Mouse (Mus musculus) fibroblast of lung, adult 2 months (primary cell): ENCODE data around the gene Akap2.

ENCODE experiments used
- DNase-seq: peaks from one replicate; pipeline ENCODE4 v3.0.0-alpha.2; 2011; ENCODE audit warnings: low read depth

Gene Akap2

GRCm38 (mm10) chr4:57703574-57704470, 13.6 kb upstream of the Akap2 start:
- DNase-seq = no peak

GRCm38 (mm10) chr4:57704575-57704974, 12.9 kb upstream of the Akap2 start:
- DNase-seq = no peak

DNA sequence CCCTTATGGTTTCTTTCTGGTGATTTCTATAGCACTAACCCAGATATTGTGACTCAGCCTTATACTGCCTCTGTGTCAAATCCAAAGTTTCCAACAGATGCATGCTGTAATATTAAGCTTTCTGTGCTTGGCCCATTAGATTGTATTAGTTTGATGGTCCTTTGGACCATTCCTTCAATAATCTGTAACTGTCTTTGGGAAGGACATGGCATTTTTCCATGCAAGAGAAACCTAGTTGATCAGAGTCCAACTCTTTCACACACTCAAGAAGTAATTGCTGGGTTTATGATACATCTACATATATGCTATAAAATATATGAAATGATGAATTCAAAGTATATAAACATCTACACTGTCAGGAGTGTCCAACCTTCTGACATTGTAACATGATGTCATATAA, 1.6 kb upstream of the Akap2 start:
- DNase-seq = no peak

DNA sequence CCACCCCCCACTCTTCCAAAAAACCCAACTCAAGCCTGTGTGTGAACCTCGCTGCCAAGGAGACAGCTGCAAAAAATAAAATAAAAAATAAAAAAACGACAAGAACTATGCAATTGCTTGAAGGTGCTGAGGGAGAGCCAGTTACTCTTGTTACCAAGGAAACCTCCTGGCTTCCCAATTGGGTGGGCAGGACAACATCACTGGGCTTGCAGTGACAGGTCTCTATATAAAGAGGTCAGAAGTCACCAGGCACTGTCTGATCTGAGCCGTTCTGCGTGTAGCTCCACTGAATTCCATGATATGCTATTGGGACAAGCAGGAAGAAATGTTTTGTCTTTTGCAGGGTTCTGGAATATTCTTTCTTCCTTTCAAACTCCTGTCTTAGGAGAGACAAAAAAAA, 722 bp upstream of the Akap2 start:
- no peak for DNase-seq

DNA sequence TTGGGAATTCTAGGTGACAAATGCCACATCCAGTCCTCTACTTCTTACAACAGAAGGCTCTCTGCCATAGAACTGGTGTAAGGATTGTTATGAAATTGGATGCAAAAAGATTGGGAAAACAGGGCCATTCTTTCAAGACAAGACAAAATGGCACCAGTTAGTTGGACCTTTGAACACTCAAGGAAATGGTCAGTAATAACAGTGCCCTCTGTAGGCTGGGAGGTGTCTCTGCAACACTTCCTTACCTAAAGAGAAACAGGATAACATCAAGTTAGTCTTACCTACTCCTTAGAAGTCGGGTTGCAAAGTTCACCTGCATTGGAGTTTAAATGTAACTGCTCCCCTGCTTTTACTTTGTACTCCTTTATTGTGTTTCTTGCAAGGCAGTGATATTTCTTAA, 1.9 kb downstream of the Akap2 start:
- no peak for DNase-seq

DNA sequence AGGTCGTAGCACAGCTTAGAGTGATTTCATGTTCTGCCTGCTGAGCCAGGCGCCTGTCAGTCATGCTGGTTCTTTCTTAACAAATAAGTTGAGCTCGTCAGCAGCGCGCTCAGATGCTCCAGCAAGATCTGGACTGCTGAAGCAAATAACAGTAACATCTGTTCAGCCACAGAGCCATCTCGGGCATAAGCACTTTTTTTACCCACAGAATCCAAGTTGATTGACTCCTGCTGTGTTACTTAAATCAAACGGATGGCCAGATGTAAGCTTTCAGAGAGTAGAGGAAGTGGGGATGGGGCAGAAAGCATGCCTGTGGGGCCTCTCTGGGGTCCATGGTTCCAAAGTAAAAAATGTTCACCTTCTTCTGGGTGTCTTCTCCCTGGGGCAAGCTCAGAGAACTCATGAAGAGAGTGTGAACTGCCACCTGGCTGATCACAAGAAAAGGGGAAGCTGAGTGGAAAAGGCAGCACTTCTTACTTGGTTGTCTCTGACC, 3.5 kb downstream of the Akap2 start:
- no peak for DNase-seq

DNA sequence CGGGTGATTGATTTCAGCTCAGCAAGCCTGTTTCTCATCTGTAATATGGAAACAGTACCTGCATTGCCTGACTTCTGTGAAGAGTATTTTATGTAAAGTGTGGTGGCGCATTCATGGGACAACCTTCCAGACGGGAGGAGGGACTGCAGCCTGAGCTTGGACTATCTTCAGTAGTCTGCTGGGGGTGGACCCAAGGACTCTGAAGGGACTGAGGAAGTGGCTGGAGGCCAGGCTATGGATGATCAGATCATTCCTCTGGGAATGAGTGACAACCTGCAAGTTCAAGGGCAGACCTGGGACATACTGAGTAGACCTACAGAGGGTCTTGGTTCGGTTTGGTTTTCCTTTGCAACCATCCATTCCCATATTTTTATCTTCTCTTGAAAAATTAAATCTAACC, 4.8 kb downstream of the Akap2 start:
- no peak for DNase-seq

DNA sequence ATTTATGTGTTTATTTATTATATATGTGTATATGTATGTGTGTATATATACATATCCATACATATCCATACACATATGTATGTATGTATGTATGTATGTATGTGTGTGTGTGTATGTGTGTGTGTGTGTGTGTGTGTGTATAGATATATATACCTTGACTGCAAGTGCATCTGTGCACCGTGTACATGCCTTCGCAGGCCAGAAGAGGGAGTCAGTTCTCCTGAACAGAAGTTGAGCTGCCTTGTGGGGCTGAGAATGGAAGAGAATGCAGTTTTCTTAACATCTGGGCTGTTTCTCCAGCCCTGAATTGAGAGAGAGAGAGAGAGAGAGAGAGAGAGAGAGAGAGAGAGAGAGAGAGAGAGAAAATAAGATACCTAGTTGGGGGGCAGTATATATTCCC, 6.2 kb downstream of the Akap2 start:
- DNase-seq = no peak

- DNase-seq = no peak
Observed at GRCm38 (mm10) chr4:57725569-57725968, 8.1 kb downstream of the Akap2 start.

DNA sequence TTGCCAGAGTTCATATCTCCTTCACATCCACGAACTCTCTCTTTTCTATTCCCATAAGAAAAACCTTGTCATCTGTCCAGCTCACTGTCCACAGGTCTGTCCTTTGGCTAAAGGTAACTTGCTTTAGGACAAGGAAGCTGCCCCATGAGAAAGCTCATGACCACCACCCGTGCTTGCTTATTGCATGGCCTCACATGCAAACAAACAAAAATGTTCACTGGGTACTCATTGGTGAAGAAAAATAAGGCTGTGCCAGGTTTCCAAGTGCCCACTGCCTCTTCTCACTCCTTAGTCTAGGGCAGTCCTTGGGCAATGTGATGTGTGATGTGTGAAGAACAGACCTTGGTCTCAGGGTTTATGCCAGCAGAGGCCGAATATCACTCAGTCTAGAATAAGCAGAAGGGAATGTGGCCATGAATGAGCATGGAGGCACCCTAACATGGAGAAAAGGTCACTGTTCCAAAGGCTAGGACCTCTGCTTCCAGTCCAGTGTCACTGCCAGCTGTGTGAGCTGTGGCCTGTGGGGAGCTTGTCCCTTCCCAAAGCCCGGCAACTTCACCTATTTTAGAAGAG, 11.2 kb downstream of the Akap2 start:
- no peak for DNase-seq

- no peak for DNase-seq
Observed at GRCm38 (mm10) chr4:57730047-57730446, 12.6 kb downstream of the Akap2 start.

DNA sequence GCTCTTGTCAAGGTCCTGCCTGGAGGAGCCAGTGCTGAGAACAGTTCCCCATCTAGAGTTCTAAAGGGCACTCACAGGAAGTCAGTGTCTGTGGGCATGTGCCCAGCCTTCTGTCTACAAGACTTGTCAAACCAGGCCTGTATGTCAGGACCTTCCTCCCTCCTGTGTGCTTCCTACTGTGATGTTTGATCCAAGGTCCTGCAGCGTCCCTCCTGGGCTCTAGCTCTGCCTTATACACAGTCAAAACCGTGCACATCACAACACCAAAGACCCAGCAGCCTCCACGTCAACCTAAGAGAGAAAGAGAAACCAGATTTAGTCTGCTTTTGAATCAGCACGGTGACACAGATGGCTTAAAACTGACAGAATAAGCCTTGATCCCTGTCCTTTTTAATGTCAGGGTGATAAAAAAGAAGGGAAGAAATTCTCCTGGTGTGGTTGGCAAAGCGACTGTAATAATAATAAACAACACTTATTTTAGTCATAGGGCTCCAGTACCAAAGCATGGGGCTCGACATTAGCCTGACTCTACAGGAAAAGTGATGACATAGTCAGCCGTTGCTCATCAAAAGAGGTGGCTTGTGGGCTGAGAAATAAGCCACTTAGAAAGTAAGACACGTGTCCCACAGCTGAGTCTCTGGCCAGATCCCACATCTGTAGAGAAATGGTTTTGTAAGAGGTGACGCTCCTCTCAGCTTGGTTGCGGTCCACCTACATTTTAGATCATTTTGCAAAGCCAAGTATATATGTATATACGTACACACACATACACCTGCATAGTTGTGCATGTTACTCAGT, 13.5 kb downstream of the Akap2 start:
- DNase-seq = peak; percentile 32

- DNase-seq = no peak
Observed at GRCm38 (mm10) chr4:57732351-57732750, 14.9 kb downstream of the Akap2 start.

DNA sequence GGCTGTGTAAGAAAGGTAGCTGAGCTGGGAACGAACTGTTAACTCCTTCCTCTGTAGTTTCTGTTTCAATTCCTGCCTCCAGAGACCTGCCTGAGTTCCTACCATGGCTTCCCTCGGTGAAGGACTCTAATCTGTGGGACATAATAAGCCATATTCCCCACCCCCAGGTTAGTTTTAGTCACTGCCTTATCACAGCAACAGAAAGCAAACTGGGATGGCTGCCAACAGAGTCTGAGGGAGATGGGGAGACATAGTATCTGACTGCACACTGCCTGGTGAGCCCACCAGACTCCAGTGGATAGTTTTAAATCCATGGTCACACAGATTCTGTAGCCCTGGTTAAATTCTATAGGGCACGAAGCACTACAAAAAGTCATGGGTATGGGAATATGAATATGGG, 16.0 kb downstream of the Akap2 start:
- no peak for DNase-seq

- DNase-seq = peak; percentile 97
Observed at GRCm38 (mm10) chr4:57735426-57735825, 18.0 kb downstream of the Akap2 start.

DNA sequence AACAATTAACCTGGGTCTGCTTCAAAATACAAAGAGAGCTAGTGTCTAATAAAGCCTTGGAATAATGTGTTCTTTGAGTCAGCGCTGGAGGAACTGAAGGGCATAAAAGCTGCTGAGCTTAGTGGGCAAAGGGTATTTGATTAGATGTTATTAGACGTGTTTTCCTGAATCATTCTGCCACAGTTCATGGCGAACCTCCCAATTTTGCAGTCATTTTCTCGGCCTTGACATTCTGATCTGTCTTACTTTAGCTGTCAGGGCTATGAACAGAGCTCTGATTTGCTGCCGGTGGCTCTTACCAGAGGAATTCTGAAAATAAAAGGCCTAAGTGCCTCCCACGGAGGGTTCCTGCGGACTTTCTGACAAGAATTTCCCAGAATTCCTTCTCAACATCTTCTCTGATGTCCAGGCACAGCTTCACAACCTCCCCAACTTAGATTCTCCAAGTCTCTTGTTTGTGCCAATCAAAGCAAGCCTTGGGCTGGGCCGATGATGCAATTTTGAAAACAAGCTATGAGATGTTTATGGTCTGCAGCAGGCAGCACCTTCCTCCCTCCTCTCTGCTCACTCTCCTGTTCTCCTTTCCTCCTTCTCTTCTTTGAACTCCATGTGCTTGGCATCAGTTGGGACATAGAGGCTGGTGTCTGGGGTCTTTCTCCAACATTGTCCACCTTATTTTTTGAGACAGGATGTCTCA, 21.5 kb downstream of the Akap2 start:
- peak; percentile 91 for DNase-seq

DNA sequence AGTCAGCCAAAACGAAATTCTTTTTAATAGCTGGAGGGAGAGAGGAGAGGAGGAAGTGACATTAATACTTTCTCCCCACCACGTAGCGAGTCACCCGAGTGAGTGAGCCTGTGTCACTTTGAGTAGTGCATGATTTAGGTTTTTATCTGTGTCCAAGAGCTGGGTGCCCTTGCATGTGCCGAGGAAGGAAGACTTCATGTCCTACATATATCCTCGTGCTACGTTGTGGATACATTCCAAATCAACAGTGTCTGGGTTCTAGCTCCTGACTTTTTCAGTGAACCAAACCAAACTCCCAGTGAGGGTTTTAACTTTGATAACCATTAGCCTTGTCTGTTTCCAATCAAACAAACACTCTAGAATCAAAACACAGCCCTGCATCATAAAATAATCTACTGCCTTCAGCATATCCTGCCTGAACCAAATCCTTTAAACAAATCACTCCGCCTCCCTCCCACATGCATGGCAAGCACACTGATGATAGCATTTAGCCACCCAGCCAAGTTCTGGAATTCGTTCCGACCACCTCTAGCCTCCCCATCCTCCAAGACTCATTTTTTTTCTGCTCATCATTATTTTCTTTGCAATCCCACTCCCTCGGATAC, 26.0 kb downstream of the Akap2 start:
- DNase-seq = no peak

- DNase-seq = no peak
Observed at GRCm38 (mm10) chr4:57750651-57751050, 33.2 kb downstream of the Akap2 start.

DNA sequence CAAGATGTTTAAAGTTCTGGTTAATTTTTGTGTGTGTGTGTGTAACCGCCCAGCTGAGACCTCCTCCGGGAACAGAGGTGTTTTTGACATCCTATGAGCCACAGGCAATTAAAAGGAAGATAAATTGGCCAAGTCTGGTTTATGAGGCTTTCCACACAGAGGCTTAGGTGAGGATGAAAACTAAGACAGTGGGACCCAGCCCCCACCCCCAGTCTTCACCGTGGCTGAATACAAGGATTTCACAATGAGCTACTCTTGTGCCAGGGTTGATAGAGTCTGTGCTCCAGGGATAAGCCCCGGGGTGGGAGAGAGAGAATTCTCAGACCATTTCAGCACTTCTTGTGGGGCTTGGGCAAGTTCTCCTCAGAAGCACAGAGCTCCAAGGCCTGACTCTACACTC, 33.6 kb downstream of the Akap2 start:
- DNase-seq = no peak

DNA sequence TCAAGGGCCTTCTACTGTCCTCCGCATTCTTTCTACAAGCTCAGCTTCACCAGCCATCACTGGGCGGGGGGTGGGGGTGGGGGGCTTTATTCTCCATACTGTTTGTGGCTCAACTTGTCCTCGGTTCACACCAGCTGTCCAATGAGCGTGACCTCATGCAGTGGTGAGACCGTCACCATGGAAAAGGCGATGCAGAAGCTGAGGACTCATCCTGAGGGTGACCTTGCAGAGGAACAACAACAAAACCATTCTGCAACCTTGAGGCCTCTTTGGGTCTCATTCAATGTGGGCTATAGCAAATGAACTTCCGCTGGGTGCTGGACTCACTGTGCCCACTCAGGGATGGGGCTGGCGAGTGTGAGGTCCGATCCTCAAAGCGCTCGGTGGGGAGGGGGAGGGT, 34.1 kb downstream of the Akap2 start:
- DNase-seq = no peak

- DNase-seq = no peak
Observed at GRCm38 (mm10) chr4:57755085-57755484, 37.6 kb downstream of the Akap2 start.

DNA sequence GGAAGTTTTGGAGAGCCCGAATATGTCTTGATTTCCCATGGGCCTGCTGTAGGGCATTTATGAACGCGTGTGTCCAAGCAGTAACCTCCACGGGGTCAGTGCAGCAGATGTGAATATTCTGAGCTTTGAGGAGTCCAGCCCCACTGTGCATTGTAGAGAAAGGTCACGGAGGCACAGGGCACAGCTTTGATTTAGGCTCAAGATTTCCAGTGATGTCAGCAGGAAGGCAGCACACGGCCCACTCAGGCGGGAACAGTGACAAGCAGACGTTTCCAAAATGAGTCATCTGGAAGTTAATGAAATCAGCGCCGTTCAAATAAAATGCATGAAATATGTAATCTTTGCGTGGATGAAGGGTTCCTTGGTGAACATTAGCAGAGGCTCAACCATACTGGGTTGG, 40.5 kb downstream of the Akap2 start:
- no peak for DNase-seq
